Mouse (Mus musculus) fibroblast of lung, adult 2 months (primary cell): ENCODE results near the gene 0610037L13Rik.

Experiments
- DNase-seq: peaks from one replicate; pipeline ENCODE4 v3.0.0-alpha.2; 2011; ENCODE audit warnings: low read depth

Gene 0610037L13Rik

GRCm38 (mm10) chr4:107920336-107920735, 30.7 kb downstream of the 0610037L13Rik start:
- DNase-seq = no peak

GRCm38 (mm10) chr4:107921152-107921695, 31.6 kb downstream of the 0610037L13Rik start:
- no peak for DNase-seq

GRCm38 (mm10) chr4:107921952-107922351, 32.3 kb downstream of the 0610037L13Rik start:
- no peak for DNase-seq

GRCm38 (mm10) chr4:107923145-107923802, 33.7 kb downstream of the 0610037L13Rik start, which contains the start of gene Cpt2:
Gene Cpt2, minus strand, starts transcription at chr4:107923610.
- DNase-seq = peak; percentile 92

- no peak for DNase-seq
Observed at GRCm38 (mm10) chr4:107923803-107924194, 34.2 kb downstream of the 0610037L13Rik start.

GRCm38 (mm10) chr4:107928269-107928668, 38.7 kb downstream of the 0610037L13Rik start:
- DNase-seq = no peak

GRCm38 (mm10) chr4:107928726-107929125, 39.1 kb downstream of the 0610037L13Rik start:
- no peak for DNase-seq

- no peak for DNase-seq
Observed at GRCm38 (mm10) chr4:107931453-107931852, 41.8 kb downstream of the 0610037L13Rik start.

- DNase-seq = no peak
Observed at GRCm38 (mm10) chr4:107933239-107933638, 43.6 kb downstream of the 0610037L13Rik start.

GRCm38 (mm10) chr4:107935254-107935653, 45.6 kb downstream of the 0610037L13Rik start:
- no peak for DNase-seq

- no peak for DNase-seq
Observed at GRCm38 (mm10) chr4:107937338-107937737, 47.7 kb downstream of the 0610037L13Rik start.

- DNase-seq = peak; percentile 77
Observed at GRCm38 (mm10) chr4:107938124-107938523, 48.5 kb downstream of the 0610037L13Rik start.

- no peak for DNase-seq
Observed at GRCm38 (mm10) chr4:107942741-107943140, 53.1 kb downstream of the 0610037L13Rik start.

- DNase-seq = no peak
Observed at GRCm38 (mm10) chr4:107944141-107944540, 54.5 kb downstream of the 0610037L13Rik start.
